Comparison of ENCODE assay signal across 26 mouse cellular contexts in the genomic region with DNA sequence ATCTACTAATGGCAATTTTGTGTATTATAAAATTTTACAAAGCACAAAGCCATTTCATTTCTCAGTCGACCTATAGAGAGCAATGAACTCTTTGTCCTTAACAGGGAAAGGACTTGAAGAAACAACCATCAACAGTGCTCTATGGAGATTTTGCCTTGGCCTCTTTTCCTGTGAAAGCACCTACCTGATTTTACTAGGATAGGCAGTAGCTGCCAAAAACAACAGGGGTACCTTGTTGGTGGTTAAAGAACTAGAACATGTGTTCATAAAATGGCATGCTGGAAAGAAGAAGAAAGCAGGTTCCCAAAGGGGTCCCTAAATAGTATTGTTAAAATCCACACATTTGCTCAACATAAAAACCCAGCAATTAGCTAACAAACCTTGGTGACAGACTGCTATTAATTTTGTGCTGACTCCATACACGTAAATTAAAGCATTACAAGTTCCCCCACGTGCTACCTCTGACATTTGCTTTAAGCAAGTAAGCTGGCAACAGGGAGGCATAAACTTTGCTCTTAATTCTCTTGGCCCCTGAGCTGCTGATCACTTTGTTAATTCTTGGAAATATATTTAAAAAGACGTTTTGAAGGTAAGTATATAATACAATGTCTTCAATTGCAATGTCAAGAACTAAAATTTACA.
"Had no signal": no experiment of that assay in that cellular context is flagged by ENCODE, and none has a peak within 500 bp of the region (broad histone marks: within the 10 kb centered on the region; RNA-seq: fewer than 3 reads in every experiment).

No protein-coding gene starts in this region.

- H3K9ac ChIP-seq: heart, embryonic 12.5 days; hindbrain, embryonic 12.5 days; hindbrain, embryonic 14.5 days; intestine, embryonic 15.5 days; liver, embryonic 13.5 days; liver, embryonic 15.5 days; liver, postnatal 0 days had no signal

- H3K36me3 ChIP-seq: heart, embryonic 10.5 days; heart, embryonic 12.5 days; hindbrain, embryonic 10.5 days; hindbrain, embryonic 12.5 days; intestine, embryonic 15.5 days; liver, embryonic 13.5 days; liver, embryonic 15.5 days had no signal

- H3K4me1 ChIP-seq: heart, embryonic 10.5 days; heart, embryonic 12.5 days; hindbrain, embryonic 10.5 days; hindbrain, embryonic 12.5 days; intestine, embryonic 15.5 days; liver, embryonic 13.5 days; liver, embryonic 15.5 days had no signal

- H3K4me2 ChIP-seq: heart, embryonic 12.5 days; hindbrain, embryonic 12.5 days; hindbrain, embryonic 14.5 days; intestine, embryonic 15.5 days; liver, embryonic 11.5 days; liver, embryonic 13.5 days; liver, embryonic 15.5 days had no signal

- H3K4me3 ChIP-seq: heart, embryonic 10.5 days; heart, embryonic 12.5 days; hindbrain, embryonic 10.5 days; hindbrain, embryonic 12.5 days; intestine, embryonic 15.5 days; layer of hippocampus, adult 2 months; liver, embryonic 13.5 days; liver, embryonic 15.5 days had no signal

- ATAC-seq: hindbrain, embryonic 16.5 days; inflammation-experienced regulatory T-cells, adult 6 months; intestine, embryonic 15.5 days; intestine, postnatal 0 days; liver, postnatal 0 days had no signal

- H3K27me3 ChIP-seq: heart, embryonic 12.5 days; hindbrain, embryonic 12.5 days; intestine, embryonic 15.5 days; liver, embryonic 13.5 days; liver, embryonic 15.5 days had no signal

- DNase-seq: gastrocnemius, postnatal 14 days; heart, adult 18-20 months; heart, postnatal 10 days; heart, postnatal 4 days; kidney, adult 18-20 months; kidney, adult 8-10 months; kidney, postnatal 10 days; kidney, postnatal 25 days; kidney, postnatal 4 days; layer of hippocampus, postnatal 36 days; left cerebral cortex, postnatal 4 days; liver; liver, embryonic 13.5 days; liver, postnatal 0 days had no signal

- H3K9me3 ChIP-seq: heart, embryonic 10.5 days; heart, embryonic 12.5 days; hindbrain, embryonic 10.5 days; hindbrain, embryonic 12.5 days; intestine, embryonic 15.5 days; liver, embryonic 13.5 days; liver, embryonic 15.5 days had no signal

- H3K27ac ChIP-seq: heart, embryonic 10.5 days; hindbrain, embryonic 10.5 days; hindbrain, embryonic 12.5 days; hindbrain, embryonic 14.5 days; intestine, embryonic 15.5 days; layer of hippocampus, adult 2 months; liver, embryonic 13.5 days; liver, embryonic 15.5 days had no signal
